Mouse (Mus musculus): ENCODE results near the gene Pik3c2g. TPM values are rescaled to one million over a fixed set of nuclear protein-coding genes. Genes with fewer than 3 reads are reported as not detected.
"Not testable (repeated sequence)": the region's sequence is repeated elsewhere in the genome, so short reads cannot be mapped to it uniquely, and the experiment has no call there.

Pik3c2g gene
- total RNA-seq, 1 experiment from 2014 or later: not detected

- no peak for ATAC-seq (ENCODE audit: extremely low read depth, insufficient number of reproducible peaks, low FRiP score, poor library complexity, severe bottlenecking)
Measured at GRCm38 (mm10) chr6:139878362-139878696, 291.3 kb downstream of the Pik3c2g start.

DNA sequence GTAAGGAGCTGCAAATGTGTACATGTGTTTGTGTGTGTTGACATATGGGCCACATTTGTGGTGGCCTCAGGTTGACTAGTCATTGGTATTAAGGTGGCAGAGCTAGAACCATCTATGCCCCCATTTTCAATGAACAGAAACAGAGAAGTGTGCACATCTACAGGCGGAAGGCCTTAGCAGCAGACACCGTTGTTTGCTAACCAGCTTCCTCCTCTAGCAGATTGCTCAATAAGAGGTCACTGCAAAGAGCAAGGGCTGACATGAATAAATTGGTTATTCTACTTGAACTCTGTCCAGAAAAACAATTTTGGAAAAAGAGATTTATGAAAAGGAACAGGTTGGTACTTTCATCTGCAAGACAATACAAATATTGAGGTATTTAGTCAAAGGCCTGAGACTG is 295.1 kb downstream of the Pik3c2g start:
- ATAC-seq (ENCODE audit: extremely low read depth, insufficient number of reproducible peaks, low FRiP score, poor library complexity, severe bottlenecking): no peak

GRCm38 (mm10) chr6:139887175-139887574 is 300.2 kb downstream of the Pik3c2g start:
- no peak for ATAC-seq (ENCODE audit: extremely low read depth, insufficient number of reproducible peaks, low FRiP score, poor library complexity, severe bottlenecking)

DNA sequence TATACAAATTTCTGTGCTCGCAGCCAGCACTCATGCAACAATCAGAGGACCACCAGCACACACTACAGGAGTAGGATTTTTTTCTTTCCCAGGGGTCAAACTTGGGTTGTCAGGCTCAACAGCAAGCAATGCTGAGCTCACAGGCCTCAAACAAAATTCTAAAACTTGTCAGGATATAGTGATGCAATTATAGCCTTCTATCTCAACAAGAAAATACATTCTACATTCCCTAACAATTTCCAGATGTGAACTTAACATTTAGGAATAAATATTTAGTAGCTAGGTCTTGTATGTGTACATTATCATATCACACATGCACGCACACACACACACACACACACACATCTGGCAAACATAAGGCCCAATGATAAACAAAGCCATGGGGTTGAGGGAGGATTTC is 308.6 kb downstream of the Pik3c2g start:
- no peak for ATAC-seq (ENCODE audit: extremely low read depth, insufficient number of reproducible peaks, low FRiP score, poor library complexity, severe bottlenecking)

GRCm38 (mm10) chr6:139899630-139900151 is 312.7 kb downstream of the Pik3c2g start:
- no peak for ATAC-seq (ENCODE audit: extremely low read depth, insufficient number of reproducible peaks, low FRiP score, poor library complexity, severe bottlenecking)

DNA sequence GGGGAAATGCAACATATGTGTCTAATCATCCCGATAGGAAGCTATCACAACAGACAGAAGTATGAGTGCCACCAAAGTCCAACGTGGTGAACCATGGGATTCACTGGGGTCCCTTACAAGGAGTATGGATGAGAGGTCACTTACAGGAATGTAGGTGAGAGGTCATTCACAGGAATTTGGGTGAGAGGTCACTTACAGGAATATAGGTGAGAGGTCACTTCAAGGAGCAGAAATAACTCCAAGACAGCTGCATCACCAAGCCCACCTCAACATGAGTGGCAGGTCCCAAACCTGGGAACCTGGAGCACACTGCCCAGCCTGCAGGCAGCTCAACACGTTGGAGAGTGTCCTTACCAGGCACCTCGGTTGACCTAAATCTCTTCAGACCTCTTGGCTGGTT is 314.8 kb downstream of the Pik3c2g start:
- no peak for ATAC-seq (ENCODE audit: extremely low read depth, insufficient number of reproducible peaks, low FRiP score, poor library complexity, severe bottlenecking)

DNA sequence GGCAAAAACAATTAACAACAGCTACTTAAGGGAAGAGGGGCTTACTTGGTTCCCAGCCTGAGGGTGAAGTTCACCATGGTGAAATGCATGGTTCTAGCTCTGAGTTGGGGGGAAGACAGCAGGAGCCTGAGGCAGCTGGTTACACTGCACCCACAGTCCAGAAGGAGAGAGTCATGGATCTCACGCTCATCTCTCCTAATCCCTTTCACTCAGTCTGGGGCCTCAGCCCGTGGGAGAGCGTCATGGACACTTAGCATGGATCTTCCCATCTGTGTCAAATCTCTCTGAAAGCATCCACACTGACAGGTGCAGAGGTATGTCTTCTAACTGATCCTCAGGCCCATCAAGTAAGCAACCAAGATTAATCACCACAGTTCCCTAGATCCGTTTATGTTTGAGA is 320.1 kb downstream of the Pik3c2g start:
- no peak for ATAC-seq (ENCODE audit: extremely low read depth, insufficient number of reproducible peaks, low FRiP score, poor library complexity, severe bottlenecking)

GRCm38 (mm10) chr6:139908997-139909669 is 322.1 kb downstream of the Pik3c2g start:
- ATAC-seq (ENCODE audit: extremely low read depth, insufficient number of reproducible peaks, low FRiP score, poor library complexity, severe bottlenecking): no peak

DNA sequence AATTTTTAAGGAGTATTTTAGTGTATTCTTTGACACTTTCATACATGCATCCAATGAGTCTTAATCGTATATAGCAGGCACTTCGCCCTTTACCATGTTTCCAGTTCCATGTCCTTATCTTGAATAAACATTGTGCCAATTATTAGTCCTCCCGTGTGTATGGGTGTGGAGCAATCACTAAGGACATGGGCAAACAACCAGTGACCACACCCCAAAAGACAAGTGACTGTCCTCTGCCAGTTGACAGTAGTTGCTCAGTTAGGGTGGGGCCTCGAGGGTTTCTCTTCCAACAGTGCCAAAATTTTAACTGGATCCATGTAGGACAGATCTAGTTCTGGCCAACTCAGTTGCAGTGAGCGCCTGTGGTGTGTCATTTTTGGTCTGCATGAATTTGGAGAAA is 341.7 kb downstream of the Pik3c2g start:
- no peak for ATAC-seq (ENCODE audit: extremely low read depth, insufficient number of reproducible peaks, low FRiP score, poor library complexity, severe bottlenecking)

GRCm38 (mm10) chr6:139934861-139935260 is 347.8 kb downstream of the Pik3c2g start:
- no peak for ATAC-seq (ENCODE audit: extremely low read depth, insufficient number of reproducible peaks, low FRiP score, poor library complexity, severe bottlenecking)

DNA sequence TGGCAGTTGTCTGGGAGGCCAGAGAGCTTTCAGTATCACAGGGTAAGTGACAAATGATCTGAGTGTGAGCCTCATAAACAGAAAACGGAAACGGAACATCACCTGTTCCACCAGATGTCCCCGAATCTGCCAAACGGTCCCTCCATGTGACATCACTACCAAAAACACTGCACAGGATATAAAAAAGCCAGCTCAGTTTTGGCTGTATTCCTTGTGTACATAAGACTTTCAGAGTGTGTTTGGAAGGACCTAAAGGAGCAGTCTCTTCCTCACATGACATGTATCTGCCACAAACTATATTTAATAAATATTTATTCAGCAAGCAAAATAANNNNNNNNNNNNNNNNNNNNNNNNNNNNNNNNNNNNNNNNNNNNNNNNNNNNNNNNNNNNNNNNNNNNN is 350.6 kb downstream of the Pik3c2g start:
- not testable (repeated sequence) for ATAC-seq (ENCODE audit: extremely low read depth, insufficient number of reproducible peaks, low FRiP score, poor library complexity, severe bottlenecking)

- no peak for ATAC-seq (ENCODE audit: extremely low read depth, insufficient number of reproducible peaks, low FRiP score, poor library complexity, severe bottlenecking)
Measured at GRCm38 (mm10) chr6:139947106-139947879, 360.3 kb downstream of the Pik3c2g start.

DNA sequence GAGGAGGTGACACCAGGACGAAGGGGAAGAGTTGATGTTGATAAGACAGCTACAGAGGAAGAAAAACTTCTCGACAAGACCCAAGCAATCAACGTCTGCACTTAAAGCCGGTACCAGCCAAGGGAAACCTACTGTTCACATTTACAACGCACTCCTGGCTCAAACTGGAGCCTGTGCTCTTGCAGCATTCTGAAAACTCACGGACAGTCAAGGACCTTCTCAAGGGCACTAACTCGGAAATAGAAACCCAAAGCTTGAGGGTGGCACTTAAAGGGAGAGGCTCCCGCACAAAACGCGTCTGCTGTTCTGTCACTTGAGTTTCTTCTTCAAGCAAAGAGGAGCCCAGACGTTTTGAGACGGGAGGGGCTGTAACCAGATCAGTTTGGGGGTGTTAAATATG is 366.6 kb downstream of the Pik3c2g start:
- no peak for ATAC-seq (ENCODE audit: extremely low read depth, insufficient number of reproducible peaks, low FRiP score, poor library complexity, severe bottlenecking)

DNA sequence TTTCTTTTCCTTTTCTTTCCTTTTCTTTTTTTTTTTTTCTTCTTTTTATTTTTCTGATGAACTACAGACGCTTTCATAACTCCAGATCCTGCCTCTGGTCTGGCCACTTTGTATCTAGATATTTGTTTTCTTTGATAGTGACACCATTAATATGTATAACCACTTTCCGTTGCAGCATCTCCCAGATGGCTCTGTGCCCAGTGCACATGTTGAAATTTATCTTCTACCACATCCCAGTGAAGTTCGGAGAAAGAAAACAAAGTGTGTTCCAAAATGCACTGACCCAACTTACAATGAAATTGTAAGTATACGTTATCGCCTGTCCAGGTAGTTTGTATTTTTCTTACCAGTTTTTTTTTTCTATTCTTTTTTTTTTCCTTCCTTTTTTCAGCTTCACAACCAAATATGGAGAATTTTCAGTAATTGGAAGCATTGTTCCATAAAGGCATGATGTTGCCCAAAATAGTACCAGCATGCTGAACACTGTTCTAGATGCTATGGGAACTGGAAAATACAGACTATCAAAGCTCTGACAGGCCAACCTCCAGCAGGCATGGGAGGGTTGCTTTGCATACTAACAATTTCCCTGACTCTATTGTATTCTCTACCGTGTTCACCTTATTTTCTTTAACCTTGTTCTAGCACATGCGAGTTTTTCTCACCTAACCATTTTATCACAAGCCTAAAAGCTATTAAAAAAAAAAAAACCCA is 370.7 kb downstream of the Pik3c2g start:
- no peak for ATAC-seq (ENCODE audit: extremely low read depth, insufficient number of reproducible peaks, low FRiP score, poor library complexity, severe bottlenecking)

GRCm38 (mm10) chr6:139963775-139964174 is 376.8 kb downstream of the Pik3c2g start:
- no peak for ATAC-seq (ENCODE audit: extremely low read depth, insufficient number of reproducible peaks, low FRiP score, poor library complexity, severe bottlenecking)

- ATAC-seq (ENCODE audit: extremely low read depth, insufficient number of reproducible peaks, low FRiP score, poor library complexity, severe bottlenecking): no peak
Measured at GRCm38 (mm10) chr6:139964895-139965294, 377.9 kb downstream of the Pik3c2g start.

GRCm38 (mm10) chr6:139966684-139967083 is 379.7 kb downstream of the Pik3c2g start:
- ATAC-seq (ENCODE audit: extremely low read depth, insufficient number of reproducible peaks, low FRiP score, poor library complexity, severe bottlenecking): no peak

GRCm38 (mm10) chr6:139971608-139972298 is 384.7 kb downstream of the Pik3c2g start:
- ATAC-seq (ENCODE audit: extremely low read depth, insufficient number of reproducible peaks, low FRiP score, poor library complexity, severe bottlenecking): no peak

DNA sequence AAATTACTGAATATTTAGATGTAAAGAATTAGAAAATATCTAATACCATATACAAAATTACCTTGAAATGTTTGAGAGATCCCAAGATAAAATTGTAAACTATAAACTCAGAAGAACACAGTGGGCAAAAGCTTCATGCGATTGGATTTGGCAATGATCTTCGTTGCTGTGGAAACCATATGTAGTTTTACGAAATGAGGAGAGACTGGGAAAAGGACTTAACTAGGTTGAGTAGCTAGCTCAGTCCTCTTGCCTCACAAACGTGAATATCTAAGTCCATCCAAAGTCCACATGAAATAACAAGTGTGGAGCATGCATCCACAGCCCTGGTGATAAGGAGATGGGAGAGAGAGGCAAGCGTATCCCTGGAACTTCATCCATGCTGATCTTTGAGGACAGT is 387.6 kb downstream of the Pik3c2g start:
- no peak for ATAC-seq (ENCODE audit: extremely low read depth, insufficient number of reproducible peaks, low FRiP score, poor library complexity, severe bottlenecking)

Measured in neutrophil, adult 5-6 weeks (primary cell).